Mouse (Mus musculus) cerebellum, adult 9-11 months (tissue): Measurements from ENCODE around the gene Pitx1.

Experiments used
- DNase-seq: peaks from one replicate; pipeline ENCODE4 v3.0.0; 2022

Pitx1 gene

DNA sequence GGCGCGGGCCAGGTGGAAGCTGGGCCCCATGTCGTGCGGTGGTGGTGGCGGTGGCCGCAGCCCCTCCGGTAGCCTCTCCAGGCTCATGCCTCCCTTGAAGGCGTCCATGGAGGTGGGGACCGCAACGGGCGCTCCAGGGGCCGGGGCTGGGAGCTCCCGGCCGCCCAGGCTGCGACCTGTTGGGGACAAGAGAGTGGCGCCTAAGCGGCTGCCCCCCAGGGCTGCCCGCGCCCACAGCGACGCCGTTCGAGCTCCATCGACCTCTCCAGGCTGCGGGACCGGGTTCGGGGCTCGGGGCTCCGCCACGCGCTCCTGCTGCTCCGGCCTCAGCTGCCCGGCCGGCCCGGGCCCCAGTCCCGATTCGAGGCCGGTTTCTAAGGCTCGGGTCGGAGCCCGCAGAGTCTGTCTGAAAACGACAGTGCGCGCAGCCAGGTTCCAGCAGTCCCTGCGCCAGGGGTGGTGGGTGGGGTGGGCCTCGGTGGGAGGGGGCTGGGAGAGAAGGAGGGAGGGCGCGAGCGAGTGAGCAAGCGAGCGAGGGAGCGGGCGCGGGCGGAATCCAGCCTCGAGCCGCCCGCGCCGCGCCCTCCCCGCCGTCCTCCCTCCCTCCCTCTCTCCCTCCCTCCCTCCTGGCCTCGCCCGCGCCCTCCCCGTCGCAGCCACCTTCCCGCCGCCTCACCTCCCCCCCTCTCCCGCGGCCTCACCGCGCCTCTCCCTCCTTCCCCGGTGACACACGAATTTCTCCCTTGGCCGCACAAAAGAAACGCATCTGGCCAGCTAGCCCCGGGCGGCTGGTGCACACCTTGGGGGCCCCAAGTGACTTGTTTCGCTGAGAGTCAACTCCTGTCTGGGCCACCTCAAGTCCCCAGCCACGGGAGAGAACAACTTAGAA is 4.9 kb downstream of the Pitx1 start:
- no peak for DNase-seq

DNA sequence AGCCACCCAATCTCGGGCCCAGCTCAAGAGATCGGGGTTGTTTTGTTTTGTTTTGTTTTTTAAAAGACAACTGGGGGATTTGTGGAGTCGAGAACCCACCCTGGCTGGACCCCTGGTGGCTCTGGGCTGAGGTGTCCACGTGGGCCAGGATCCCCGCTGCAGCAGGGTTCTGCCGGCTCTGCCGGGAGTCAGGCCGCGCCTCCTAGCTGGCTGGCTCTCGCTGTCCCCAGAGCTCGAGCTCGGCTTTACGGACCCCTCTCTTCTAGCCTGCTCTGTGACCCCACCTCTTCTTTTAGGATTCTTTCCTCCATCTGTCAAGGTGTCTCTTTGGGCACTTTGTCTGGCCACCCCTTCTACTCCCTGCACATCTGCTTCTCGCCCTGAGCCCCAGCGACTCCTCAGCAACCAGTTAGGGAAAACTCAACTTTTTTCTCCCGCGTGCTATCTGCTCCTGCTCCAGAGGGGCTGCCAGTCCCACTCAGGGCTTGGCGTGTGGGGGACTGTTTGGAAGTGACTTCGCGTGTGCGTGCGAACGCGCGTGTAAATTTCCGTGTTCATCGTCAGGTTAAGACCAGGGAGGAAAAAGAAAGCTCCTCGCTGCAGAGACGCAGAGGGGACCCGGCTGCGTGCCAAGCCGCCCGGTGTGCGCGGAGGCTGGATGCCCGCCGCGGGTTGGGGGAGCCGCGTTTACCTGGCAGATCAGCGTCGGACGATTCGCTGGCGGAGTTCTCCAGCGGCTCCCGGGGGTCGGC is 5.7 kb downstream of the Pitx1 start:
- DNase-seq = no peak

DNA sequence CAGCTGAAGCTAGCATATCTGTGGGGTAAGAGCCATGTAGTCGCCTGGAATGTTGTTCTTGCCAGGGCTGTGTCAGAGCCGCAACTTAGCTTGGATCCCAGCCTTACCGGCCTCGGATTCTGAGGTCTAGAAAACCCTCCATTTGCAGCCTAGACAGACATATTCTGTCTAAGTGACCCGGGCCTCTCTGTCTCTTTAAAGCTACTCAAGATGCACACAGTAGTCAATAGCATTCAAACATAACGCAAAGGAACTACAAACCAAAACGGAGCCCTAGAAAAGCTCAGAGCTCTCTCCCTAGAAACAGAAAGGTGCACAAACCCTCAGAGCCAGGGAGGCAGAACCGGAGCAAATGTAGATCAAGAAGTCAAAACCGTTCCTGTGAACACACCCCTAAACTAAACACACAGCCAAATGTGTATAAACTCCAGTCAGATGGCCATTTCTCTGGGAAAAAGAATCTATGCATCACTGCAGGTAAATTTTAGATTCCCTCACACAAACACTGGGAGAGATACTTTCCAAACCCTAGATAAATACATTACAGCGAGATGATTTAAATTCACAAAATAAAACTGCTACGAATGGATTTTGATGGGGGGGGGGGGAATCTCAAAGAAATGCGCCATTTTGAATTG is 6.9 kb downstream of the Pitx1 start:
- DNase-seq = no peak

GRCm38 (mm10) chr13:55828141-55829017 is 7.6 kb downstream of the Pitx1 start:
- no peak for DNase-seq

DNA sequence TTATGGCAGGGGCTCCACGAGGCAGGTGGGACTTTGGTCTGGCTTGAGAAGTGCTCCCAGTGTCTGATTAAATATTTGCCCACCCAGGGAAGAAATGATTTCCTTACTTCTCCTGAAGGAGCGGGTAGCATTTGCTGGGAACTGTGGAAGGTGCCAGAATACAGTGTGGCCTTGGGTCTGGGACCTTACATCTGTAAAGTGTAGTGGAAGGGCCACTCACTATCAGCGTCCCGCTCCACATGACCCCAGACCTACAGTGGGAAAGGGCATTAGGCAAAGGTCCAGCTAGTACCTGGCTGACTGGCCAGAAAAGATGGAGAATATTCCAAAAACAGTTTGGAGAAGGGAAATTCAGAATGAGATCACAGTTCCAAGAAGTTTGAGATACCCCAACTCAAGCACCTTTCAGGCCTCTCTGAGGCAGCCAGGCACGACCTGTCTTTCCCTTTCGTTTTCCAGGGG is 8.3 kb downstream of the Pitx1 start:
- no peak for DNase-seq

DNA sequence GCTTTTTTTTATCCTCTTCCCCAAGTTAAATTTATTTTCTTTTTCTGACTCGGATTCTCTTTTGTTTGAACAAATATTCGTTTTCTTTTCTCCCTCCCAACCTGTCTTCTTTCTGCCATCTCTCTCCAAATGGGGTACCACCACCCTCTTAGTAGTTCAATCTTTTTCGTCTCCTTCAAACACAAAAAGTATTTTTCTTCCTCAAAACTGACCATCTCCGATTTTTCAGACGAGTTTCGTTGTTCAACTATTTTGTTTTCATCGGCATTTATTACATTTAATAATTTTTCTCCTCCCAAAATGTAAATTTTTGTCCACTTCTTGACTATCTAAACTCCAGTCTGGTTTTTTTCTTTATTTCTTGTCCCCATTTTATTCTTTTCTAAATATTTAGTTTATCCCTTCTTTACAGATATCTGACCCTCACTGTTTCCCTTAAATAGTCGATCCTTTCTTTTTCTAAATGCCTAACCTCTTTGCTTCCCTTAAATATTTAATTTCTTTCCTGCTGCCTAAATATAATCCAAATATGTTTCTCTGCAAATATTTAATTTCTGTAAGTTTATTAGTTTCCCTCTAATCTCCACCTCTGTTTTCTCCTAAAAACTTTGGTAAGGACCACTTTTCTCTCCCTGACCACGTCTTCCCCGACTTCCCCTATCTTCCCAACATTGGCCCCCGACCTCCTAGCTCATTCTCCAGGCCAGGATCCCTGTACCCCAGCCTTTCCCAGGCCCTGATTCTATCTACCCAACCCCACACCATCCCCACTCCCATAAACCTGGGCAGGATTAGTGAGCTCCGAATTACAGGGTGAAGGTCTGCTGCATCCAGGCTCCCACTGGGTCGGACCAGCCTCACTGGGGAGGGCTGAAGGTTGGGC is 9.0 kb downstream of the Pitx1 start:
- no peak for DNase-seq

GRCm38 (mm10) chr13:55826008-55826671 is 9.9 kb downstream of the Pitx1 start:
- no peak for DNase-seq

GRCm38 (mm10) chr13:55825245-55825681 is 10.7 kb downstream of the Pitx1 start:
- DNase-seq = no peak

DNA sequence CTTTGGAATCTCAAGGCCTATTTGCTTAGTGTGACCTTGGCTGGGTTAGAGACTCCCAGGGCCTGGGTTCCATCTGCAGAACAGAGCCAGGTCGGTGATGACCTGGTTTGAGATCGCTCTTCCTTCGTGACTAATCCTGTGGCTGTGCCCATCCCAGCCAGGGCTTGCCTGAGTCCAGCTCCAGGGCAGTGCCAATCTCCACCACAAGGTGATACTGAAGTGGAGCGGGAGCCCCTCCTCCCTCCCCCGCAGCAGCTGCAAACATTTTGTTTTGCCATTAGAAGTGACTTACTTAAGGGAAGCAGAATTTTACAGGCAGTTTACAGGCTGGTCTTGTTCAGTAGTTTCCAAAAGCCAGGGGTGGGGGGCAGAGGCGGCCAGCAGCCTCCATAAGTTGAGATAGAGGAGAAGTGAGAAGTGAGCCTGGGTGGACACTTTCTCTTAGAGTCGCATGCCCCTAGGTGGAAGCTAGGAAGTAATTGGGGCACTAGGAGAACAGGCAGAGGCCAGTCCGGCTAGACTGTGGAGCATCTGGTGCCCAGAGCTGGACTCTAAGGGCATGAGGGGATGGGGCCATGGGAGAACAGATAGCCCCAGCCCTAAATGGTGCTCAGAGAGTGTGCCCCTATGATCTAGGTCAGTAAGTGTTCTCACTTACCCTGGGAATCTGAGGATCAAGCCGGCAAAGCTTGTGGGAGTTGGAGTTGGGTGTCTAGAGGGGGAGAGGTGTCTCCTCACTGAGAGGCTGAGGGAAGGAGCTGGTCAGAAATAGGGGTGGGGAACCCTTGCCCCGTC is 11.6 kb downstream of the Pitx1 start:
- no peak for DNase-seq

DNA sequence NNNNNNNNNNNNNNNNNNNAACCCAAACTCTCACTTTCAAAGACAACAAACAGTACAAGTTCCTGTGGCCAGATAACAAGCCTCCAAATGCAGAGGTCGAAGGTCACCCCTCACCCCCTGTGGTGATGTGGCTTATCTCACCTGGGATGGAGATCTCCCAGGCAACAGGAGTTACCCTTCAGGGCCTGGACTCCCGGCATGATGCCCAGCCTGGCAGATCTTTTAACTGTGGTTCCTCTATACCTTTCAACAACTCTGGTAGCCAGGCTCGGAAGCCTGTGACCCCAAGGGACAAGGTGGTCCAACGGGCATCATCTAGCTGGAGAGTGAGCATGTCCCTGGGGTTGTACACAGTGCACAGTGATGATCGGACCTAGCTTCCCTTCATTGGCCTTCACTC is 13.5 kb downstream of the Pitx1 start:
- no peak for DNase-seq

DNA sequence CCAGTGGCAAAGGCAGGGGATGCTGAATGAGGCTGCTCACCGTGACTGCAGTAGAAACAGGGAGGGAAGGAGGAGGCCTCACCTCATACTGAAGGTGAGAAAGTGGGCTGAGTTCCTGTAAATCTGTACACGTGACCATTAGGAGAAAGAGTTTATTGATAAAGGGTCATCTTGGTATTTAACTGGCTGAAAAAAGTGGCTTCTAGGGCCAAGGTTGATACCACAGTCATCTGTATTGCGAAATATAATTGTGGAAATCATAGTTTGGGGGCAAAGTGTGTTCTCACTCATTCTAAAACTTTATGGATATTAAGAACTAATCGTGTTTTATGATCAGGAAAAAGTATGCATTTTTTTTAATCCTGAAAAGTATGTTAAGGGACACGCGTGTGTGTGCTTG is 21.2 kb downstream of the Pitx1 start:
- DNase-seq = no peak

- no peak for DNase-seq
These were observed 22.4 kb downstream of the Pitx1 start for GRCm38 (mm10) chr13:55813490-55814016.

DNA sequence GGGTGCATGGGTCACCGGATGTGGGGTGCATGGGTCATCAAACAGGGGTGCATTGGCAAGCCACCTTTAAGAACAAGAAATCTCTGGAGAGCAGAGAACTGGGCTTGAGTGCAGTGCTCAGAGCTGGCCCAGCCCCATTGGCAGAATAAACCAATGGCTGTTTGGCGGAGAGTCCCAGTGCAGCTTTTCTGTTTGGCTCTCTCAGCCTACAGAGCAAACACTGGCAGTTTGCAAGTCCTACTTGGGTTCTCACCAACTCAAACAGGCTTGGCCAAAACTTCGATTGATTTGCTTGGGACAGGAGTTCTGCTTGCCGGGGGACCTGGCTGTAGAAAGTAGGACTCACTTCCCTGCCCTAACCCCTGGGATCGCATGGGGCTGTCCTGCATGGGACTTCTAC is 25.0 kb downstream of the Pitx1 start:
- no peak for DNase-seq

- DNase-seq = no peak
These were observed 26.3 kb downstream of the Pitx1 start for GRCm38 (mm10) chr13:55809707-55810106.

- DNase-seq = no peak
These were observed 26.9 kb downstream of the Pitx1 start for GRCm38 (mm10) chr13:55809041-55809623.

DNA sequence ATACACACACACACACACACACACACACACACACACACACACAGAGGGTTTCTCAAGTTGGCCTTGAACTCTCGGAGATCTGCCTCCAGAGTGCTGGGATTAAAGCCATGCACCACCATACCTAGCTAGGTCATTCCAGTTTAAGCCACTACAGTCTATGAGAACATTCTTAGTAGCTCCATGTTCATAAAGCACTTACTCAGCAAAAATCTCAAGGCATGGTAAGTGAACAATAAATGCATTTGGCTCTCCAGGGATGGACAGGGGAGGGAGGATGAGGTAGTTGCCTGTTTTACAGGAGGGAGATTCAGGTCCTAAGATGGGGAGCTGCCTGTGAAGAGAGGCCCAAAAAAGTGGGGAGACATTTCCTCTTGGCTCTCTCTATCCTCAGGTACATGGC is 32.0 kb downstream of the Pitx1 start:
- DNase-seq = no peak

DNA sequence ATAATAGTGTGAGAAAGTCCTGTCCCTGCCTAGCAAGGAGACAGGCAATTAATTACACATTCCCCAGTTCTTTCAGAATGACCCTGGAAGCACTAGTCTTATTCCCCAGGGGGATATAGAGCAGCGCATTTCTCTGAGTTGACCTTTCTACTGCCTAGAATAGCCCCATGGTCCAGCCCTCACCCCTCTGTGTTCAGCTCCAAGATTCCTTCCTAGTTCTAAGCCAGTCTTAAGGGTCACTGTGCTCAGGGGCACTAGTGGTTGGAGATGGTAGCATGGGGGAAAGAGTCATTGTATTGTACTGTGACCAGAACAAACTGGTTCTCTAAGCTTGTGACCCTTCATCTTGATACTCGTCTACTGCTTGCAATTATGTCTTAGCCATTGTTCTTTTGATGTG is 34.7 kb downstream of the Pitx1 start:
- no peak for DNase-seq

DNA sequence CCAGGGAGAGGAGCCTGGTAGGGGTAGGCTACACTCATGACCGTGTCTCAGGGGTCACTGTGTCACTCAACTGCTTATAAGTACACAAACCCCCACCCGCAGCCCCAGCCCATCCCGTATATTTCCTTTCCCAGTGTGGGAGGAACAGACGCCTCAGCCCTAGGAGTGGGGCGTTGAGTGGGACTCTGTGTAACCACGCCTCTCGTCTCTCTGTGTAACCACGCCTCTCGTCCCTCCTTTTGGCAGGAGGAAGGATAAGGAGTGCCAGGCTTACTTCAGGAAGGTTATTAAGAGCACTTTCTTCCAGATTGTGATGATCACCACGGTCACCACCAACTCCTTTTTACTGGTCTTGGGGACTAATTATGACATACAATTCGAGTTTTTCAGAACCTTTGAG is 49.9 kb downstream of the Pitx1 start:
- no peak for DNase-seq

DNA sequence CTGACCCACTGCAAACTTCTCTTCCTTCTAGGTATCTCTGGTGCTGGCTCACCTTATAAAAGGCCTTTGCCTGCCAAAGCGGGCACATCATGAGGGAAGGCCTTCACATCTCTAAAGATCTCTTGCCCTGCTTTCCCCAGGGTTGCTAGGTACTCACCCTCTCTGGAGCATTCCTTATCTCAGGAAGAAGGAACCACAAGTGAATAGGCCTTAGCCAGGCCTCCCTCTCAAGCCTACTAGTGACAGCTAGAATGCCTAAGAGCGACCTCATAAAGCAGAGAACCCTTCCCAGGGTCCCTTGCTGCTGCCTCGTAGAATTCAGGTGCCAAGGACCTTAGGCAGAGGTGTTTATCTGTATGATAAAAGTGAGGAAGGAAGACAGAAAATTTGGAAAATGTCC is 51.7 kb downstream of the Pitx1 start, which contains the start of gene Catsper3:
Gene Catsper3 (plus strand): TSS at position 301 of the 400 bp plus-strand sequence.
- DNase-seq = no peak
